Mouse (Mus musculus): ENCODE results near the gene A230050P20Rik. TPM values are rescaled to one million over a fixed set of nuclear protein-coding genes. Genes with fewer than 3 reads are reported as not detected.
A peak's percentile ranks its signal among the peaks of the same experiment; 100 is the strongest.
"Not testable (repeated sequence)": the region's sequence is repeated elsewhere in the genome, so short reads cannot be mapped to it uniquely, and the experiment has no call there.

The A230050P20Rik gene
- polyA plus RNA-seq (2015; fragmentation: Nextera tagmentation; extraction: Ambion mirVana) = 2.6 and 2.7 TPM in 2 replicates

DNA sequence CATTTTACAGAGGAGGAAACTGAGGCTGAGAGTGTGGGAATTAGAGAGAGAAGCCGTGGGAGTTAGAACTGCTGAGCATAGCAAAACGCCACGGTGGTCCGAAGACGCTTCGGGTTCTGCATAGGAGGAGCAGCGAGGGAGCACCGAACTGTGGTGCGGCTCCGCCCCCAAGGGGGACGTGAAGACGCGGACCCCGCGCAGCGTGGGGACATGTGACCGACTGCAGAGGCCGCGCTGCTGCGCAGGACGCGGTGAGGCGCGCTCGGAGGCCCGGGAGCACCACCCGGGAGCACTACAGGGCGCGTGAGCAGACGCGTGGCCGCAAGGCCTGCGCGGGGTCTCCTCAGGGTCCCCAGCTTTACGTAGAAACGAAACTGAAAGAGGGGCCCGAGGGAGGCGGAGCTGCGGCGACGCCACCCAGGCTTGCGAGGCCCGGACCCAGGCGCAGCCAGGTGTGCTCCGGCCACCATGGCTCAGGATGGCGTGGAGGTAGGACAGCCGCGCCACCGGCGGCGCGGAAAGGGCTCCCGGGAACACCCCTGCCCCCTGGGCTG, at the start of gene A230050P20Rik:
Gene A230050P20Rik (plus strand): TSS at position 195 of the 554 bp plus-strand sequence.
- H3K27ac ChIP-seq (replicated peaks) = no peak within 1 kb of the TSS
- H3K9ac ChIP-seq = no peak within 1 kb of the TSS
- peaks cover 6% of the 10 kb centered on the region for H3K4me1 ChIP-seq (replicated peaks)
- 10% methylated on average over 51 of the region's 53 CpGs for WGBS
- no peaks in the 10 kb centered on the region for H3K36me3 ChIP-seq
- H3K4me3 ChIP-seq = peak within 1 kb of the TSS; percentile 33
- H3K27me3 ChIP-seq = peaks cover 51% of the 10 kb centered on the region
- H3K4me2 ChIP-seq = peak within 1 kb of the TSS; percentile 46
- no peaks in the 10 kb centered on the region for H3K9me3 ChIP-seq
- ATAC-seq (ENCODE audit: low read depth) = no peak

DNA sequence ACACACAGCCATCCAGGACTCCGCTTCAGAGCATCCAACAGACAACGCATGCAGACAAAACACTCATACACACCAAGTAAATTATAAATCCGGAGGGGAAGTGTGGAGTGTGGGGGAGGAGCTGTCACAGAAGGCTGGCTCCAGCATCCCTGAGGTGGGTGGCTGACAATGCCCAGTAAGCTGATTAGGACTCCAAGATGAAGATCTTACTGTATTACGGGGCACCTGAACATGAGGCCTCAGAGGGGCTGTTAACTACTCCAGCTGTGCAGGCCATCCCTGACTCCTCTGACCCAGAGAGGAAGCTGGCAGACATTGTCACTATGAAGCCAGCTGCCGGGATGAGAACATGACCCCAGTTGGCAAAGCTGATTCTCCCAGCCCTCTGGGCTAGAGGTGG, 48.4 kb upstream of the A230050P20Rik start:
- H3K36me3 ChIP-seq = no peaks in the 10 kb centered on the region
- H3K9ac ChIP-seq = no peak overlapping the region
- H3K27me3 ChIP-seq = peaks cover 10% of the 10 kb centered on the region
- no peak overlapping the region for H3K4me3 ChIP-seq
- peaks cover 2% of the 10 kb centered on the region for H3K4me1 ChIP-seq (replicated peaks)
- 80% methylated on average over 5 of the region's 5 CpGs for WGBS
- H3K9me3 ChIP-seq = no peaks in the 10 kb centered on the region
- no peak overlapping the region for H3K27ac ChIP-seq (replicated peaks)
- no peak overlapping the region for H3K4me2 ChIP-seq
- no peak for ATAC-seq (ENCODE audit: low read depth)

DNA sequence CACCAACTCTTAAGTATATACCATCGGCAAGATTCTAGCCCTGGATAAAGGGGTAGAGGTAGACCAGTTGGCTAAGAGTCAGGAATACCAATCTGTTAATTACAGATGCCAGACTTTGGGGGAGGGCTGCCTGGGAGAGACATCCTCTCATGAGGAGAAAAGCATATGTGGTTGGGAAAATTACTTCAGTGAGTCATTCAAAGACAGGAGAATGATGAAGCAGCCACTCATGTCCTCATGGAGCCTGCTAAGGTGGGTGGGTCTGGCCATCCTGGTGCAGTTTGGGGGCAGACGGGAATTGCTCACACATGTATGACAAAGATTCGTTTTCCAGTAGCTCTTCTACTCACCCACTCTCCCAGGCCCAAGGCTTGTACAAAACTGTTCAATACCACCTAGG, 45.6 kb upstream of the A230050P20Rik start:
- Histone ChIP-seq H3K4me3 (no peak overlapping the region), H3K4me1 (replicated peaks) (no peaks in the 10 kb centered on the region), H3K27ac (replicated peaks) (no peak overlapping the region), H3K4me2 (no peak overlapping the region), H3K9me3 (no peaks in the 10 kb centered on the region), H3K27me3 (no peaks in the 10 kb centered on the region), H3K36me3 (no peaks in the 10 kb centered on the region), H3K9ac (no peak overlapping the region)
- WGBS = 83% methylated on average over 3 of the region's 3 CpGs
- ATAC-seq (ENCODE audit: low read depth) = no peak

DNA sequence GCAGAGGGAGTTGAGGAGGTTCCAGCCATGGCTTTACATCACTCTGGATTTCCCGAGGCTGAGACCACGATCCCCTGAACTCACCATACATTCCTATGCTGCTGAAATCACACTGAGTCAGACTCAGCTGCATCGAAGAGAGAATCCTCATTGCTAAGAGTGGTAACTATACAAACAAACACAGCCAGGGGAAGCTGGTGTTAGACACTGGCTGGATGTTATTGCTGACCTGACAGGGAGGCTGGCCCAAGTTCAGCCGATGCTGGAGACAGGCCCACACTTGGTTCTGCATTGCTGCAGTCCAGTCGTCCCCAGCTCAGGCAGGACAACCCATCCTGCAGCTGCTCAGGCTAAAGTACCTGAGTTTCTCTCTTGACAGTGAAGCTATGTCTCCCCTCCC, 42.7 kb upstream of the A230050P20Rik start:
- Histone ChIP-seq H3K9me3 (no peaks in the 10 kb centered on the region), H3K4me3 (no peak overlapping the region), H3K4me1 (replicated peaks) (peaks cover 6% of the 10 kb centered on the region), H3K36me3 (no peaks in the 10 kb centered on the region), H3K4me2 (no peak overlapping the region), H3K9ac (no peak overlapping the region), H3K27ac (replicated peaks) (no peak overlapping the region), H3K27me3 (no peaks in the 10 kb centered on the region; the same call in 1 of the 2 replicates)
- ATAC-seq (ENCODE audit: low read depth) = no peak
- 69% methylated on average over 5 of the region's 5 CpGs for WGBS

DNA sequence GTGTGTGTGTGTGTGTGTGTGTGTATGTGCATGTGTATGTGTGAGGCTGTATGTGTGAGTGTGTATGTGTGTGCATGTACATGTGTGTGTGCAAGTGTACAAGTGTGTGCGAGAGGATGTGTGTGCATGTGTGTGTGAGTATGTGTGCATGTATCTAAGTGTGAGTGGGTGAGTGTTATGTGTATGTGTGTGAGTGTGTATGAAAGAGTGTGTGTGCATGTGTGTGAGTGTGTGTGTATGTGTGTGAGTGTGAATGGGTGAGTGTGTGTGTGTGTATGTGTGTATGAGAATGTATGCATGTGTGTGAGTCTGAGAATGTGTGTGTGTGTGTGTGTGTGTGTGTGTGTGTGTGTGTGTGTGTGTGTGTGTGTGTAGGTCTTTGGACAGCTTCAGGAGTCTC, 40.3 kb upstream of the A230050P20Rik start:
- peaks cover 10% of the 10 kb centered on the region for H3K4me1 ChIP-seq (replicated peaks)
- WGBS = 100% methylated on average over 1 of the region's 1 CpGs

DNA sequence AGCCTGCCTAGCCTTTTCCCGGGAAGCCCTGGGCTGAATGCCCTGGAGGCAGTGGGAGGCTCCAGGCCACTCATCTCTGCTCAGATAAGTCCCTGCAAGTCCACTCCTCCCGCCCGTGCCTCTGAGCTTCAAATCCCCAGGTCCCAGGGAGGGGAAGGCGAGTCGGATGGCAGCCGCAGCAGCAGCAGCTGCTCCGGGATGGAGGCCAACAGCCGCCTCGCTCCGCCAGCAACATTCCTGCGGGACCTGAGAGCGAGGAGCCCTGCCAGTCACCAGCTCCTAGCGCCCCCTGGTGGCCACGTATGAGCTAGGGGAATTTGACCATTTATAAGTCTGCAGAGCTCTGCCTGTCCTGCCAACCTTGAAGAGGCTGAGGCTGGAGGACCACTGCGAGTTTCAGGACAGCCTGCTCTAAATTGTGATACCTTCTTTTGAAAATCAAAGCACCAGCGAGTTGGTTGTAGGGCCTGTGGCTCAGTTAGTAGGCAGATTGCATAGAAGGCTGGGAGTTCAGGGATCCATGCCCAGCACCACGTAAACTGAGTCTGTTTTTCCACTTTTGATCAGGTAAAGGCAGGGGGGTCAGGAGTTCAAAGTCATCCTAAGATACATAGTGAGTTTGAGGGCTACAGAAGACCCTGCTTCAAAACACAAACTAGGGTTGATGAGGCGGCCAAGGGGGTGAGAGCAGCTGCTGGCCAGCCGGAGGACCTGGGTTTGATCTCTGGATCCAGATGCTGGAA, 37.4 kb upstream of the A230050P20Rik start:
- Histone ChIP-seq H3K36me3 (no peaks in the 10 kb centered on the region), H3K27ac (replicated peaks) (no peak overlapping the region), H3K4me3 (0 out of 2 replicates have a peak overlapping the region, but pooled peaks have one; percentile 10), H3K9ac (peak overlapping the region; percentile 62), H3K9me3 (no peaks in the 10 kb centered on the region), H3K4me1 (replicated peaks) (peaks cover 10% of the 10 kb centered on the region), H3K4me2 (peak overlapping the region; percentile 43), H3K27me3 (peaks cover 8% of the 10 kb centered on the region)
- ATAC-seq (ENCODE audit: low read depth) = peak; percentile 92
- WGBS = 15% methylated on average over 19 of the region's 19 CpGs

More for the DNA sequence above, 40.3 kb upstream of the A230050P20Rik start:
- Histone ChIP-seq H3K9ac (no peak overlapping the region), H3K27me3 (no peaks in the 10 kb centered on the region; the same call in none of the 2 replicates), H3K27ac (replicated peaks) (no peak overlapping the region), H3K4me2 (no peak overlapping the region), H3K36me3 (no peaks in the 10 kb centered on the region), H3K4me3 (no peak overlapping the region), H3K9me3 (no peaks in the 10 kb centered on the region)
- no peak for ATAC-seq (ENCODE audit: low read depth)

DNA sequence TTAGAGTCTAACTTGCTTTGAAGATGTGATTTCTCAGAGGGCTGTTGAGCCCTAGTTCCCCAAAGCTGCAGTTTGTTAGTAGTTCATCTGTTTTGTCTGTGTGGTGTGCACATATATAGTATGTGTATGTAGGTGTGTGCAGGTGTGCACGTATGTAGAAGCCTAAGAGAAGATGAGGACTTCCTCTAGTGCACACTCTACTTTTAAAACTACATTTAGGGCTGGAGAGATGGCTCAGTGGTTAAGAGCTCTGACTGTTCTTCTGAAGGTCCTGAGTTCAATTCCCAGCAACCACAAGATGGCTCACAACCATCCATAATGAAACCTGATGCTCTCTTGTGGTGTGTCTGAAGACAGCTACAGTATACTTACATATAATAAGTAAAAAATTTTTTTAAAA, 33.6 kb upstream of the A230050P20Rik start:
- no peak overlapping the region for H3K27ac ChIP-seq (replicated peaks)
- no peak overlapping the region for H3K4me3 ChIP-seq
- H3K4me1 ChIP-seq (replicated peaks) = peaks cover 10% of the 10 kb centered on the region
- no peaks in the 10 kb centered on the region for H3K9me3 ChIP-seq
- WGBS = 70% methylated on average over 1 of the region's 1 CpGs
- peaks cover 8% of the 10 kb centered on the region; the same call in 1 of the 2 replicates for H3K27me3 ChIP-seq
- H3K36me3 ChIP-seq = no peaks in the 10 kb centered on the region
- no peak overlapping the region for H3K9ac ChIP-seq
- no peak overlapping the region for H3K4me2 ChIP-seq
- ATAC-seq (ENCODE audit: low read depth) = no peak

DNA sequence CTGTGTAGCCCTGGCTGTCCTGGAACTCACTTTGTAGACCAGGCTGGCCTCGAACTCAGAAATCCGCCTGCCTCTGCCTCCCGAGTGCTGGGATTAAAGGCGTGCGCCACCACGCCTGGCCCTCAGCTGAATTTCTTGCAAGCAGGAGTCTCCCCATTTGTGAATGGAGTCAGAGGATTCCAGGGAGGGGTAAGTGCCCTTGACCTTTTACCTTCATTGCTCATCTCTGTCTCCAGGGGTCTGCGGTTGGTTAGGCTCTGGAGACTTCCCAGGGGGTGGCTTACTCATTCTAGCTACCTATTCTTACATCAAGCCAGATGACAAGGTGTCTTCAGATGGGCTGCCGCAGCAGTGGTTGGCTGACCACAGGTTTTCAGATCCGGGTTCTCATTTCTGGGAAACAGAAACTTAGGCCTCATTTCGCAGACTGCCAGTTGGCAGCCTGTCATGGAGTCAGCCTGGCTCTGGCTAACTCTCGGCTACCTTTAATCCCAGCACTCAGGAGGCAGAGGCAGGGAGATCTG, 32.9 kb upstream of the A230050P20Rik start:
- not testable (repeated sequence) for H3K27me3 ChIP-seq; H3K27ac ChIP-seq (replicated peaks); H3K36me3 ChIP-seq; H3K4me2 ChIP-seq; H3K9ac ChIP-seq; H3K9me3 ChIP-seq; ATAC-seq (ENCODE audit: low read depth); H3K4me3 ChIP-seq; H3K4me1 ChIP-seq (replicated peaks)
- 83% methylated on average over 11 of the region's 11 CpGs for WGBS

DNA sequence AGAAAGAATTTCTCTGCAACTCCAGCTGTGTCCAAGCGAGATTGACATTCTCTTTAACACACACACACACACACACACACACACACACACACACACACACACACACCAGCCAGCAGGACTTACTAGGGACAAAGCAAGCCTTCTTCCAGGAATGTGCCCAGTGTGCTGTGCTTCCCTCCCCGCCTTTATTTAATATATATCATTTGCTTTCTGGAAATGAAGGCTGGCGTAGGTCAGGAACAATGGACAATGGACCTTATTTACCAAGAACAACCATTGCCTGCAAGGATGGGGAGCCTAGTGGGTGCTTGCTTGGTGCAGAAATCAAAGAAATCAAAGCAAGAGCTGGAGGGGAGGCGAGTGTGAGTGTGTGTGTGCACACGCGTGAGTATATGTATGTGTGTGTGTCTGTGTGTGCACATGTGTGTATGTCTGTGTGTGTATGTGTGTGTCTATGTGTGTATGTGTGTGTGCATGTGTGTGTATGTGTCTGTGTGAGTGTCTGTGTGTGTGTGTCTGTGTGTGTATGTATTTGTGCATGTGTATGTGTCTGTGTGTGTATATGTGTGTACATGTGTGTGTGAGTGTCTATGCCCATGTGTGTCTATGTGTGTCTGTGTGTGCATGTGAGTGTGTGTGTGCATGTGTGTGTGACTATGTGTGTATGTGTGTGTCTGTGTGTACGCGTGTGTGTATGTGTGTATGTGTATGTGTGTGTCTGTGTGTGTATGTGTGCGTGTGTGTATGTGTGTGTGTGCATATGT, 31.1 kb upstream of the A230050P20Rik start:
- H3K4me3 ChIP-seq = no peak overlapping the region
- no peak for ATAC-seq (ENCODE audit: low read depth)

DNA sequence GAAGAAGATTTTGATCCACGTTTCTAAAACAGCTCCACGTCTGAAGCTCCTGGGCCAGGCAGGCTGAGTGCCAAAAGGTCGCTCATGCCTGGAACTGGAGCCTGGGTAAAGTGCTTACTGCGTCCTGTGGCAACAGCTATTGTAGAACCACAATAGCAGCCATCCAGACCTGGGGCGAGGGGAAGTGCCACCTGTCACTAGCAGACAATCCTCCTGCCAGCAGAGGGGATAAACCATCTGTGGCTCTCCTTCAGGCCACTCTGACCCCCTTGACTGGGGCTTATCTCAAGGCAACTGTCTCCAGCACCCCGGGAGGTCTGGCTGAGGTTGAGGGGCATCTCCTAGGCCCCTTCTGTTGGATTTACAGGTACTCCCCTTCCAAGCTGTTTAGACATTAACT, 29.5 kb upstream of the A230050P20Rik start:
- Histone ChIP-seq H3K27ac (replicated peaks) (no peak overlapping the region), H3K9ac (no peak overlapping the region), H3K9me3 (no peaks in the 10 kb centered on the region), H3K4me3 (no peak overlapping the region), H3K27me3 (0 out of 2 replicates have a peak, but pooled peaks cover 2% of the 10 kb centered on the region), H3K36me3 (no peaks in the 10 kb centered on the region), H3K4me2 (no peak overlapping the region), H3K4me1 (replicated peaks) (no peaks in the 10 kb centered on the region)
- 56% methylated on average over 6 of the region's 6 CpGs for WGBS
- ATAC-seq (ENCODE audit: low read depth) = no peak

More for the DNA sequence above, 31.1 kb upstream of the A230050P20Rik start:
- H3K27me3 ChIP-seq = 0 out of 2 replicates have a peak, but pooled peaks cover 8% of the 10 kb centered on the region
- no peaks in the 10 kb centered on the region for H3K4me1 ChIP-seq (replicated peaks)
- H3K9me3 ChIP-seq = no peaks in the 10 kb centered on the region
- no peaks in the 10 kb centered on the region for H3K36me3 ChIP-seq
- 80% methylated on average over 9 of the region's 9 CpGs for WGBS
- H3K9ac ChIP-seq = no peak overlapping the region
- H3K4me2 ChIP-seq = no peak overlapping the region
- H3K27ac ChIP-seq (replicated peaks) = no peak overlapping the region

DNA sequence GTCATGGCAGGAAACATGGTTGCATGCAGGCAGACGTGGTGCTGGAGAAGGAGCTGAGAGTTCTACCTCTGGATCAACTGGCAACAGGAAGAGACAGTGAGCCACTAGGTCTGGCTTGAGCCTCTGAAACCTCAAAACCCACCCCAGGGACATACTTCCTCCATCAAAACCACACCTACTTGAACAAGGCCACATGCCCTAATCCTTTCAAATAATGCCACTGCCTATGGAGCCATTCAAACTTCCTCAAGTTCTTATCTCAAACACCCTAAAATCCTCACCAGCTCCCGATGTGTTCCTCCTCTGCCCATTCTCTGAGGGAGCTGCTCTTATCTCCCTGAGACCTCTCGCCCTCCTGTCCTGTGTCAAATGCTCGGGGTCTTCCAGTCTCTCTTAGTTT, 26.2 kb upstream of the A230050P20Rik start:
- ATAC-seq (ENCODE audit: low read depth) = no peak
- WGBS = 80% methylated on average over 4 of the region's 4 CpGs
- Histone ChIP-seq H3K9ac (no peak overlapping the region), H3K27ac (replicated peaks) (no peak overlapping the region), H3K9me3 (no peaks in the 10 kb centered on the region), H3K36me3 (no peaks in the 10 kb centered on the region), H3K4me3 (no peak overlapping the region), H3K4me2 (no peak overlapping the region), H3K27me3 (no peaks in the 10 kb centered on the region), H3K4me1 (replicated peaks) (no peaks in the 10 kb centered on the region)

DNA sequence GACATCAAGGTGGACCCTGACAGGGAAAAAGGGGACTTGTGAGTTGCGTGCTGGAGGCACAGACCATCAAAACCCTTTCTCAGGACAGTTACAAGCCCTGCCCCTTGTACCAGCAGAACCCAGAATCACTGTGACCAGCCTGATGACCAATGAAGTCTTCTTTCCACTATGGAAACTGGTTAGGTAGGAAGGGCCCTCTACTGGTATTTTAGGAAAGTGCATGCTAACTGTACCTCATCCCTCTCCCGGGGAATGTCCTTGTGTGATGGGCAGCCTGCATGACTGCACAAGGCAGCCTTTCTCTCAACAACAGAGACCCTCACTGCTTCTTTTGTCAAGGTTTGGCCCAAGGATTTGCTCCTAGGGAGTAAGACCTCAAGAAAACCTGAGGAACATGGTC, 25.8 kb upstream of the A230050P20Rik start:
- H3K9me3 ChIP-seq = no peaks in the 10 kb centered on the region
- no peaks in the 10 kb centered on the region for H3K4me1 ChIP-seq (replicated peaks)
- no peak overlapping the region for H3K9ac ChIP-seq
- no peaks in the 10 kb centered on the region for H3K27me3 ChIP-seq
- no peak for ATAC-seq (ENCODE audit: low read depth)
- H3K4me3 ChIP-seq = no peak overlapping the region
- H3K36me3 ChIP-seq = no peaks in the 10 kb centered on the region
- H3K27ac ChIP-seq (replicated peaks) = no peak overlapping the region
- no peak overlapping the region for H3K4me2 ChIP-seq
- WGBS = 30% methylated on average over 2 of the region's 2 CpGs
